Mouse (Mus musculus) testis, adult 2 months (tissue): ENCODE results near the gene Negr1. TPM values are rescaled to one million over a fixed set of nuclear protein-coding genes. Genes with fewer than 3 reads are reported as not detected.

Experiments used
- H3K27ac ChIP-seq: fragments of 200-500 bp; 2 replicates; pipeline ENCODE4 v1.5.1; 2012; ENCODE audit warnings: low read depth, low read length; ENCODE audit not compliant: control insufficient read depth, insufficient read depth
- H3K27me3 ChIP-seq: fragments of 200-500 bp; 2 replicates; pipeline ENCODE4 v1.6.1; 2012; ENCODE audit warnings: mild to moderate bottlenecking, low read length, moderate library complexity; ENCODE audit not compliant: control insufficient read depth, insufficient read depth
- H3K36me3 ChIP-seq: fragments of 200-500 bp; 2 replicates; pipeline ENCODE4 v1.6.1; 2012; ENCODE audit warnings: mild to moderate bottlenecking, low read length; ENCODE audit not compliant: control insufficient read depth, insufficient read depth
- H3K4me1 ChIP-seq: fragments of 200-500 bp; 2 replicates; pipeline ENCODE4 v1.6.1; 2012; ENCODE audit warnings: low read length; ENCODE audit not compliant: control insufficient read depth, insufficient read depth
- H3K4me3 ChIP-seq: fragments of 200-500 bp; 2 replicates; pipeline ENCODE4 v1.5.1; 2012; ENCODE audit warnings: low read depth, mild to moderate bottlenecking, low read length, moderate library complexity, mixed read lengths; ENCODE audit not compliant: control insufficient read depth
- CTCF ChIP-seq: fragments of 200-500 bp; IDR thresholded peaks from 2 replicates; pipeline ENCODE4 v1.5.1; 2012; ENCODE audit warnings: low read depth, mild to moderate bottlenecking, inconsistent platforms, low read length, moderate library complexity; ENCODE audit not compliant: control insufficient read depth, insufficient read depth, insufficient replicate concordance
- POLR2A ChIP-seq: fragments of 200-500 bp; IDR thresholded peaks from 2 replicates; pipeline ENCODE4 v1.6.1; 2012; ENCODE audit warnings: low read depth, mild to moderate bottlenecking, inconsistent platforms, low read length, moderate library complexity; ENCODE audit not compliant: control insufficient read depth
- polyA plus RNA-seq: library from polyadenylated mRNA; depleted of rRNA; stranded (reverse); fragments of >200 nt; gene quantifications from 2 replicates; pipeline ENCODE4 v1.2.3, GENCODE M21; 2012

Gene Negr1
- polyA plus RNA-seq, 1 experiment = 0.30 TPM

DNA sequence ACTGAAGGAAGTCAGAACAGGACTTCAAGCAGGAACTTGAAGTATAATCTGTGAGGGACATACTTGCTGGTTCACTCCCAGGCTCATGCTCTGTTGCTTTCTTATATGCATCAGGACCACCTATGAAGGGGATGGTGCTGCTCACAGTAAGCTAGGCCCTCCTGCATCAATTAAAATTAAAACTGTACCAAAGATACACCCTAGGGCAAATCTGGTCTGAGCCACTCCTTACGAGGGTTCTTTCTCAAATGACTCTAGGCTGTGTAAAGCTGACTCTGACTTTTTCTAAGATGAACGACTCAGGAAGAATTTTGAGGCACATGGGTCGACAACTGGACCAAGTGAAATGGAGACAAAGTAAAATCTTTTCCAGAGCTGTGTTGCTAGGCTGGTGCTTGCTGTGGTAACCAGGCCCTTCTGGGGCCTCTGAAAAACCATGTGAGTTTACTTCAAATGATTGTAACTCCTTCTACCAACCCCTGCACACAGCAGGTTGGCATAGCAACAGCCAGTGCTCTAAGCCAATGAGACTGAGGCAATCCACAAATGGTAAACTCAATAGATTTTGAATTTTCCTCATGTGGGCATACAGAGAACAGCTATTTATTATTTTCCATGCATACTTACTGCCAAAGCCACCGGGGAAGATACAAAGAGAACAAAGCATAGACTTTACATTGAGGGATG, 742.0 kb downstream of the Negr1 start:
- Histone ChIP-seq H3K36me3 (no peaks in the 10 kb centered on the region), H3K27me3 (no peaks in the 10 kb centered on the region), H3K4me3 (no peak overlapping the region), H3K27ac (no peak overlapping the region), H3K4me1 (no peaks in the 10 kb centered on the region)
- TF ChIP-seq CTCF (no peak), POLR2A (no peak)

DNA sequence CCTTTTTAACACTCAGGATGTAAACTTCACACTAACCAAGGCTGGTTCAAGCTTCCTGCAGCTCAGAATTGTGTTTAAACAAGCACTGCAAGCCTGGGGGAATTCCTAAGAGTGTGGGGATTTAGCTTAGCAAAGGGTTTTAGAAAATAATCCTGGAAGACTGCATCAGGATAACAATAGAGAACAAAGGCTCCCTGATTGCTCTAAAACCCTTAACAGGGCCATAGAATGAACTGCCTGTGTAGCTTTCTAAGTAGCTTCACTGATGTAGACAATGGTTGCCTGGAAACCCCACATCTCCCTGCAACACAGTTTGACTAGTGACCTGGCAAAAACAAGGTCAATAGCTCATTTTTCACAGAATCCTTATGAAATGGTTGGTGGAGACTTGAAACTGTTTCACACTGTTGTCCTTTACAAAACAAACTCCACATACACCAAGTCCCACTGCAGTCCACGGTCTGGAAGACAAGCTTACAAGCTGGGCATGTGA, 759.5 kb downstream of the Negr1 start:
- H3K27ac ChIP-seq = no peak overlapping the region
- peak overlapping the region; percentile 71; the same call in 1 of the 2 replicates for H3K4me3 ChIP-seq
- no peak for TF ChIP-seq POLR2A
- no peak for TF ChIP-seq CTCF
- no peaks in the 10 kb centered on the region for H3K27me3 ChIP-seq
- H3K36me3 ChIP-seq = no peaks in the 10 kb centered on the region
- H3K4me1 ChIP-seq = no peaks in the 10 kb centered on the region

DNA sequence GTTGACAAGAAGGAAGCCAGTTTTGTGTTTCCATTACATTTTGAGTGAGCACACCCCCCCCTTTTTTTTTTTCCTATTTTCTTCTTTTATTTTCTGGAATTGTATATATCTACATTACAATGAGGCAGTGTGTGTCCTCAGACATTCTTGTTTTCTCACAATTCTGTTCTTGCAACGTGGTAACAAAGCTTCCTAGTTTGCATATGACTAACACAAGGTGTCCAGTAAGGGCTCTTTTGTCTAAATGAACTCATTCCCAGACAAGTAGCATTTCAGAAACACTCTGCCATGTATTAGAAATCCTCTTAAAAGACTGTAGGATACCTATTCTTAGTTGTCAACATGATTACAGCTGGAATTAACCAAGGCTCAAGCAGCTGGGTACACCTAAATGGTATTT, 760.2 kb downstream of the Negr1 start:
- Histone ChIP-seq H3K27ac (no peak overlapping the region), H3K27me3 (no peaks in the 10 kb centered on the region), H3K4me1 (no peaks in the 10 kb centered on the region), H3K4me3 (no peak overlapping the region; the same call in 1 of the 2 replicates), H3K36me3 (no peaks in the 10 kb centered on the region)
- TF ChIP-seq POLR2A (no peak), CTCF (no peak)

DNA sequence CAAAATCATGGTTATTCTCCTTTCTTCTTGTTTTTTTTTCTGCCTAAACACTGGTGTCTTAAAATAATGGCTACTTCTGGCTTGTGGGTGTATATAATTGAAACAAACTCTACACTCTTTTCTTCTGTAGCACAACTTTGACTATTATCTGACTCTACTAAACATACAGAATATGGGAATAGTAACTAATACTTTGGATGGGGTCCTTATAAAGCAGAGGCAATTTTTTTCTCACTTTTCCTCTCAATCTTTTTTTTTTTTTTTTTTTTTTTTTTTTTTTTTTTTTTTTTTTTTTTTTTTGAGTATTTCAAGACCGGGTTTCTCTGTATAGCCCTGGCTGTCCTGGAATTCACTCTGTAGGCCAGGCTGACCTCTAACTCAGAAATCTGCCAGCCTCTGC, 772.6 kb downstream of the Negr1 start:
- Histone ChIP-seq H3K27ac (no peak overlapping the region), H3K36me3 (no peaks in the 10 kb centered on the region), H3K4me3 (no peak overlapping the region), H3K27me3 (no peaks in the 10 kb centered on the region), H3K4me1 (no peaks in the 10 kb centered on the region)
- no peak for TF ChIP-seq POLR2A
- no peak for TF ChIP-seq CTCF

DNA sequence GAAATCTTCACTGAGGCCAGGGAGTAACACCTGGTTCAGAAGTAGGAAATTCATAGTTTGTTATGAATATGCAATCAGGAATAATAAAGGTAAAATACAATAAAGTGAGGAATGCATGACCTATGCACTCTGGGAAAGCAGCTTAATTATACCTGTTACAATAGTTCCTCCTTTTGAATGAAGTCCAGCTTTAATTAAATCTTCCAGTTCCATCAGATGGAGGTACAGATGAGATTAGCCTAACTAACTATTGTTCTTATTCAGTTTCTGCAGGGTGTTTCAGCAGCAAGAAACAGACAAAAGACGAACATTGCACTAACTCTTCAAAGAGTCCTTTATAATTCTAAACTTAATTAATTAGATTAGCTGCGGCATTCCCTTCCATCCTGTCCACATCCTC, 787.9 kb downstream of the Negr1 start:
- Histone ChIP-seq H3K27ac (no peak overlapping the region), H3K4me1 (no peaks in the 10 kb centered on the region), H3K27me3 (no peaks in the 10 kb centered on the region), H3K36me3 (no peaks in the 10 kb centered on the region), H3K4me3 (no peak overlapping the region)
- TF ChIP-seq CTCF (no peak), POLR2A (no peak)

DNA sequence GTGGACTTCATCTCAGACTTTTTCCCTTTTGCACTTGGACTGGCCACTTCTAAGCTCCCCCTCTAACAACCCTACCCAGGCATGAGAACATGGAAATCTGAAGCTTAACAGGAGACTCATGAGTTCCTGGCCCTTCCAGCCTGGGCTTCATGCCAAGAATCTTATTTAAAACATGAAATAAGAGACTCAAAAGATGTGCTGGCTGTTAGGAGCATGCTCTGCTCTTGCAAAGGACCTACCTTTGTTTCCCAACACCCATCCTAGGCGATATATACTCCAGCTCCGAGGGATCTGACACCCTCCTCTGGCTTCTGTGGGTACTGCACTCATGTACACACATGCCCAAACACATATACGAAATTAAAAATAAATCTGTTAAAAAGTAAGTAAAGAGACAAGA, 797.3 kb downstream of the Negr1 start:
- TF ChIP-seq POLR2A = no peak
- no peak for TF ChIP-seq CTCF
- Histone ChIP-seq H3K4me3 (no peak overlapping the region), H3K27ac (no peak overlapping the region), H3K4me1 (no peaks in the 10 kb centered on the region), H3K36me3 (no peaks in the 10 kb centered on the region), H3K27me3 (no peaks in the 10 kb centered on the region)

DNA sequence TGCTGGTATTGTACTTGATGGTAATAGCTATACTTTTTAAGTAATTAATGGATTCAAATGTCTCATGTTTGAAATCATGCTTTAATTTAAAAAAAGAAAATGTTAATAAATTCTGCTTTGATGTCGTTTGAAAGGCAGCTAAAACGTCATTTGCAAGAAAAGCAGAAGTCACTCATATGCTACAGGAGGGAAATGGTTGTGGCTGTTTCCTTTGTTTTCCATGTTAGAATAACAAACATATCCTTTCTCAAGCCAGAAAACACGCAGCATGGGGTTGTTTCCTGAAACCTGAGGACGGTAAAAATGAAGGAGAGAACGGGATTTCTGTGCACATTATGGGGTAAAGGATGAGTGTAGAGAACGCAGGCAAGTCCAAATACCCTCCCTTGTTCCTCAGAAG, 798.2 kb downstream of the Negr1 start:
- no peak for TF ChIP-seq POLR2A
- TF ChIP-seq CTCF = no peak
- Histone ChIP-seq H3K27me3 (no peaks in the 10 kb centered on the region), H3K4me1 (no peaks in the 10 kb centered on the region), H3K4me3 (no peak overlapping the region), H3K36me3 (no peaks in the 10 kb centered on the region), H3K27ac (no peak overlapping the region)
